Mouse (Mus musculus) megakaryocyte, embryonic 14.5 days (primary cell): ENCODE measurements around the gene Ffar2.

ENCODE experiments used
- FLI1 ChIP-seq: IDR thresholded peaks from 2 replicates; pipeline ENCODE4 v1.6.1; 2012; ENCODE audit warnings: low read length, inconsistent platforms, mixed read lengths
- GATA1 ChIP-seq: IDR thresholded peaks from 3 replicates; pipeline ENCODE4 v1.6.1; 2012; ENCODE audit warnings: mixed read lengths, low read length, inconsistent platforms, borderline replicate concordance

DNA sequence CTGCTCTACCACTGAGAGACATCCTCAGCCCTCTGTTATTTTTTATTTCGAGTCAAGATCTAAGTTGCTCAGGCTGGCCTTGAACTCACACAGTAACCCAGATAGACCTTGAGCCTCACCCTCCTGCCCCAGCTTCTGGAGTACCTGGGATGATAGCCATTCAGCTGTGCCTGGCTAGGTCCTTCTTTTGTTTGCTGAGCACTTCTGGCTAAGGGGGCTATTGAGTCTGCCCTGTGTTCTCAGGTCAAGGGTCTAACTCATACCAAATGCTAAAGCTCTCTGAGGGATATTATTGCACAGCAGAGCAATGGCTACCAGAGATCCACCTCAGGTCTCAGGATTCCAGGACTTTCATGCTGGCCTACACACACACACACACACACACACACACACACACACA, 38.4 kb downstream of the Ffar2 start:
- TF ChIP-seq GATA1: no peak
- no peak for TF ChIP-seq FLI1
